Mouse (Mus musculus): ENCODE measurements around the gene Bhlhe23. TPM values are rescaled to one million over a fixed set of nuclear protein-coding genes. Genes with fewer than 3 reads are reported as not detected.

Gene Bhlhe23
- polyA plus RNA-seq, 1 experiment: not detected

GRCm38 (mm10) chr2:180745248-180745927 is 31.3 kb downstream of the Bhlhe23 start:
- TF ChIP-seq GATA1 (IDR thresholded peaks at IDR 0.05; ENCODE audit: low read length): no peak

- no peak for TF ChIP-seq GATA1 (IDR thresholded peaks at IDR 0.05; ENCODE audit: low read length)
Measured at GRCm38 (mm10) chr2:180743321-180743720, 33.4 kb downstream of the Bhlhe23 start.

GRCm38 (mm10) chr2:180742820-180743219 is 33.9 kb downstream of the Bhlhe23 start:
- TF ChIP-seq GATA1 (IDR thresholded peaks at IDR 0.05; ENCODE audit: low read length): no peak

GRCm38 (mm10) chr2:180741421-180741820 is 35.3 kb downstream of the Bhlhe23 start:
- TF ChIP-seq GATA1 (IDR thresholded peaks at IDR 0.05; ENCODE audit: low read length): no peak

GRCm38 (mm10) chr2:180740349-180740748 is 36.4 kb downstream of the Bhlhe23 start:
- no peak for TF ChIP-seq GATA1 (IDR thresholded peaks at IDR 0.05; ENCODE audit: low read length)

GRCm38 (mm10) chr2:180737984-180738383 is 38.7 kb downstream of the Bhlhe23 start:
- TF ChIP-seq GATA1 (IDR thresholded peaks at IDR 0.05; ENCODE audit: low read length): no peak

- TF ChIP-seq GATA1 (IDR thresholded peaks at IDR 0.05; ENCODE audit: low read length): no peak
Measured at GRCm38 (mm10) chr2:180735232-180735631, 41.5 kb downstream of the Bhlhe23 start.

- no peak for TF ChIP-seq GATA1 (IDR thresholded peaks at IDR 0.05; ENCODE audit: low read length)
Measured at GRCm38 (mm10) chr2:180731984-180732383, 44.7 kb downstream of the Bhlhe23 start.

GRCm38 (mm10) chr2:180731036-180731435 is 45.7 kb downstream of the Bhlhe23 start:
- no peak for TF ChIP-seq GATA1 (IDR thresholded peaks at IDR 0.05; ENCODE audit: low read length)

GRCm38 (mm10) chr2:180727613-180728021 is 49.1 kb downstream of the Bhlhe23 start:
- TF ChIP-seq GATA1 (IDR thresholded peaks at IDR 0.05; ENCODE audit: low read length): no peak

GRCm38 (mm10) chr2:180726658-180727442 is 49.9 kb downstream of the Bhlhe23 start:
- TF ChIP-seq GATA1 (IDR thresholded peaks at IDR 0.05; ENCODE audit: low read length): no peak

GRCm38 (mm10) chr2:180725856-180726629 is 50.7 kb downstream of the Bhlhe23 start:
- no peak for TF ChIP-seq GATA1 (IDR thresholded peaks at IDR 0.05; ENCODE audit: low read length)

- no peak for TF ChIP-seq GATA1 (IDR thresholded peaks at IDR 0.05; ENCODE audit: low read length)
Measured at GRCm38 (mm10) chr2:180725414-180725778, 51.3 kb downstream of the Bhlhe23 start.

- no peak for TF ChIP-seq GATA1 (IDR thresholded peaks at IDR 0.05; ENCODE audit: low read length)
Measured at GRCm38 (mm10) chr2:180724585-180725413, 51.9 kb downstream of the Bhlhe23 start, which contains the start of gene Slc17a9. Gene Slc17a9 (plus strand): TSS chr2:180725263.

Other genes starting within 250 kb of the Bhlhe23 start
- gene Mrgbp, start 195.6 kb downstream of the Bhlhe23 start, polyA plus RNA-seq (2012): 21.5 and 24.9 TPM in 2 replicates
- gene Ogfr, start 187.7 kb downstream of the Bhlhe23 start, polyA plus RNA-seq (2012): 142 and 171 TPM in 2 replicates
- gene Col9a3, start 179.1 kb downstream of the Bhlhe23 start, polyA plus RNA-seq (2012): 0.09 and 0.15 TPM in 2 replicates
- not detected in 2 replicates for gene Tcfl5, start 134.2 kb downstream of the Bhlhe23 start, polyA plus RNA-seq (2012)
- 25.6 and 29.7 TPM in 2 replicates for gene Dido1, start 66.9 kb downstream of the Bhlhe23 start, polyA plus RNA-seq (2012)
- 43.3 and 62.1 TPM in 2 replicates for gene Gid8, start 66.8 kb downstream of the Bhlhe23 start, polyA plus RNA-seq (2012)
- gene Slc17a9, start 51.6 kb downstream of the Bhlhe23 start, polyA plus RNA-seq (2012): 0.65 and 0.70 TPM in 2 replicates
- 94.3 and 123 TPM in 2 replicates for gene Ythdf1, start 144.0 kb upstream of the Bhlhe23 start, polyA plus RNA-seq (2012)
- not detected in 2 replicates for gene Birc7, start 152.1 kb upstream of the Bhlhe23 start, polyA plus RNA-seq (2012)
- not detected in 2 replicates for gene Nkain4, start 177.8 kb upstream of the Bhlhe23 start, polyA plus RNA-seq (2012)
- 31.0 and 35.0 TPM in 2 replicates for gene Arfgap1, start 190.3 kb upstream of the Bhlhe23 start, polyA plus RNA-seq (2012)
- gene Col20a1, start 209.6 kb upstream of the Bhlhe23 start, polyA plus RNA-seq (2012): 0.52 and 0.57 TPM in 2 replicates

All from G1E-ER4 (cell line).